Mouse (Mus musculus) neural tube, embryonic 13.5 days (tissue): Measurements from ENCODE around the gene Ccr1. TPM values are rescaled to one million over a fixed set of nuclear protein-coding genes. Genes with fewer than 3 reads are reported as not detected.

Experiments
- polyA plus RNA-seq: library from polyadenylated mRNA; unstranded; fragments of >200 nt; fragmentation: Nextera tagmentation; extraction: Ambion mirVana; gene quantifications from 2 replicates; pipeline ENCODE4 v1.2.1, GENCODE M21; 2015

Gene Ccr1
- polyA plus RNA-seq, 1 experiment from 2014 or later: 1.2 TPM

Other genes starting within 250 kb of the Ccr1 start
- 0.20 TPM in 1 of 2 replicates, not detected in the other for gene Cxcr6, start 162.2 kb downstream of the Ccr1 start, polyA plus RNA-seq
- 9.4 and 9.6 TPM in 2 replicates for gene Fyco1, start 116.8 kb downstream of the Ccr1 start, polyA plus RNA-seq
- gene Xcr1, start 106.7 kb downstream of the Ccr1 start, polyA plus RNA-seq: 0.04 TPM in 1 of 2 replicates, not detected in the other
- gene Ccr1l1, start 9.7 kb upstream of the Ccr1 start, polyA plus RNA-seq: not detected in 2 replicates
- gene Ccr3, start 53.3 kb upstream of the Ccr1 start, polyA plus RNA-seq: not detected in 2 replicates
- gene Ccr2, start 133.3 kb upstream of the Ccr1 start, polyA plus RNA-seq: 0.42 and 0.69 TPM in 2 replicates
- gene Ccr5, start 152.9 kb upstream of the Ccr1 start, polyA plus RNA-seq: 0.93 and 1.5 TPM in 2 replicates